Mouse (Mus musculus) mouse embryonic stem cell (cell line): ENCODE measurements around the gene Amigo3.

Source experiments
- in situ Hi-C, 2 experiments: fragments of 300-500 bp; cut with MboI; formaldehyde crosslinking; loops; 1 replicate in 1 of 2; 3 replicates in 1 of 2; pipeline ENCODE4 v1.14.3; 2019 to 2020; ENCODE audit warnings: low sequenced_read_pairs in 2 of 2, low pct_unique_long_range_greater_than_20kb in 1 of 2, mixed read lengths in 1 of 2; ENCODE audit not compliant: unreplicated experiment in 1 of 2

Amigo3 gene

GRCm38 (mm10) chr9:108071801-108072200 lies 18.8 kb downstream of the Amigo3 start:
- in situ Hi-C loops, result no loop called here

GRCm38 (mm10) chr9:108072481-108072924 lies 19.5 kb downstream of the Amigo3 start:
- in situ Hi-C loops, result no loop called here

GRCm38 (mm10) chr9:108073141-108073930 lies 20.4 kb downstream of the Amigo3 start:
- in situ Hi-C loops, result no loop called here

- in situ Hi-C loops, result no loop called here
Measured at GRCm38 (mm10) chr9:108080168-108080567, 27.2 kb downstream of the Amigo3 start, which contains the start of gene Mst1. Gene Mst1, plus strand, starts transcription at chr9:108080436.

- in situ Hi-C loops, result no loop called here
Measured at GRCm38 (mm10) chr9:108082549-108082948, 29.6 kb downstream of the Amigo3 start.

- in situ Hi-C loops, result no loop called here
Measured at GRCm38 (mm10) chr9:108082988-108083431, 30.1 kb downstream of the Amigo3 start, which contains the start of gene Rnf123. Gene Rnf123, minus strand, starts transcription at chr9:108083346.

GRCm38 (mm10) chr9:108083561-108083960 lies 30.6 kb downstream of the Amigo3 start:
- in situ Hi-C loops, result no loop called here

- in situ Hi-C loops, result no loop called here
Measured at GRCm38 (mm10) chr9:108085261-108085660, 32.3 kb downstream of the Amigo3 start.

GRCm38 (mm10) chr9:108090611-108091120 lies 37.7 kb downstream of the Amigo3 start:
- in situ Hi-C loops, result no loop called here

- in situ Hi-C loops, result no loop called here
Measured at GRCm38 (mm10) chr9:108093586-108093985, 40.6 kb downstream of the Amigo3 start.

- in situ Hi-C loops, result no loop called here
Measured at GRCm38 (mm10) chr9:108094184-108094941, 41.4 kb downstream of the Amigo3 start, which contains the start of gene Apeh. Gene Apeh, minus strand, starts transcription at chr9:108094606.

GRCm38 (mm10) chr9:108094998-108095411 lies 42.0 kb downstream of the Amigo3 start:
- in situ Hi-C loops, result loop anchor here (5.0 kb wide), 1 partner anchor 107 kb away; no protein-coding TSS in a partner anchor

- in situ Hi-C loops, result loop anchor here (5.0 kb wide), 1 partner anchor 107 kb away; no protein-coding TSS in a partner anchor
Measured at GRCm38 (mm10) chr9:108095518-108095917, 42.6 kb downstream of the Amigo3 start.

- in situ Hi-C loops, result loop anchor here (5.0 kb wide), 1 partner anchor 106 kb away; no protein-coding TSS in a partner anchor
Measured at GRCm38 (mm10) chr9:108095949-108096712, 43.2 kb downstream of the Amigo3 start.

- in situ Hi-C loops, result loop anchor here (5.0 kb wide), 1 partner anchor 103 kb away; no protein-coding TSS in a partner anchor
Measured at GRCm38 (mm10) chr9:108099619-108100018, 46.7 kb downstream of the Amigo3 start.

- in situ Hi-C loops, result no loop called here
Measured at GRCm38 (mm10) chr9:108104766-108105548, 52.0 kb downstream of the Amigo3 start.
